Mouse (Mus musculus) myocyte (in vitro differentiated cells): ENCODE measurements around the gene Hmox1.

Experiments used
- E2F4 ChIP-seq: IDR thresholded peaks from one replicate; pipeline ENCODE4 v1.6.1; 2011; ENCODE audit warnings: mild to moderate bottlenecking, control low read depth, moderate library complexity; ENCODE audit not compliant: insufficient read depth
- MAX ChIP-seq: IDR thresholded peaks from one replicate; pipeline ENCODE4 v1.6.1; 2011; ENCODE audit warnings: low read depth, mild to moderate bottlenecking, control low read depth
- MYOD1 ChIP-seq, 3 experiments: IDR thresholded peaks; one replicate each; pipeline ENCODE4 v1.6.1; 2011; ENCODE audit warnings: control low read depth in 2 of 3, low read depth in 2 of 3, mild to moderate bottlenecking in 2 of 3, moderate library complexity in 1 of 3; ENCODE audit not compliant: insufficient read length in 2 of 3, control insufficient read depth in 1 of 3
- MYOG ChIP-seq, 3 experiments: IDR thresholded peaks; one replicate each; pipeline ENCODE4 v1.6.1; 2011; ENCODE audit warnings: control low read depth in 2 of 3, low read depth in 2 of 3, mild to moderate bottlenecking in 2 of 3; ENCODE audit not compliant: insufficient read length in 2 of 3, control insufficient read depth in 1 of 3, insufficient read depth in 1 of 3
- POLR2A ChIP-seq: IDR thresholded peaks from one replicate; pipeline ENCODE4 v1.6.1; 2011; ENCODE audit warnings: low read depth, mild to moderate bottlenecking, control low read depth, moderate library complexity; ENCODE audit not compliant: insufficient read length
- TCF12 ChIP-seq: IDR thresholded peaks from one replicate; pipeline ENCODE4 v1.6.1; 2011; ENCODE audit warnings: mild to moderate bottlenecking, control low read depth; ENCODE audit not compliant: poor library complexity, insufficient read depth, severe bottlenecking
- USF1 ChIP-seq: IDR thresholded peaks from one replicate; pipeline ENCODE4 v1.6.1; 2011; ENCODE audit warnings: low read depth, mild to moderate bottlenecking, control low read depth, moderate library complexity

DNA sequence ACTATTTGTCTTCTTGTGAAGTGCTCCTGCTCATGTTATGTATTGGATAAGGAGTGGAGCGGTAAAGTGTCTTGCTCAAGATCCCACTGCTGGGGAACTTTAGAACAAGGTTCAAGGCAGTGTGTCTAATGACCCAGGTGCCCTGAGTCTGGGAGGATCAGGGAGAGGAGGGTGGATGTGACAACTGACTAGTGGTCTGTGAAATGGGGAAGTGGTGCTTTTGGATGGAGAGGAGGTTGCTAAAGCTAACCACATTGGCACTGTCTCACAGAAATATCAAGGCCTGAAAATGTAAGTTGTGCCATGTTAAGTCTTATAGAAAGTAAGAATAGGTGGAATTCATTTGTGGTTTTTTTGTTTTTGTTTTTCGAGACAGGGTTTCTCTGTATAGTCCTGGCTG lies 26.3 kb downstream of the Hmox1 start:
- TF ChIP-seq POLR2A, result no peak
- TF ChIP-seq USF1, result no peak
- TF ChIP-seq TCF12, result no peak
- no peak for TF ChIP-seq MAX
- TF ChIP-seq MYOG (IDR thresholded peaks at IDR 0.05; ENCODE audit: control insufficient read depth in 1 of 3, insufficient read depth in 1 of 3, insufficient read length in 2 of 3, low read depth in 2 of 3), result no peak
- TF ChIP-seq E2F4, result no peak
- TF ChIP-seq MYOD1 (IDR thresholded peaks at IDR 0.05; ENCODE audit: control insufficient read depth in 1 of 3, insufficient read length in 2 of 3, low read depth in 2 of 3), result no peak
